Mouse (Mus musculus) erythroblast, adult 5-6 weeks (primary cell): Measurements from ENCODE around the gene Tmem9b. TPM values are rescaled to one million over a fixed set of nuclear protein-coding genes. Genes with fewer than 3 reads are reported as not detected.

ENCODE experiments used
- ATAC-seq: replicated peaks from 2 replicates; pipeline ENCODE4 v1.8.0; 2016; ENCODE audit warnings: moderate number of reproducible peaks, mild to moderate bottlenecking, moderate TSS enrichment, inconsistent platforms; ENCODE audit not compliant: poor library complexity, low FRiP score, severe bottlenecking
- total RNA-seq, 2 experiments: library from RNA; stranded (forward) in 1 of 2; stranded (reverse) in 1 of 2; fragments of 150-400 nt in 1 of 2; fragments of 200-764, 138-1000 nt in 1 of 2; gene quantifications; 2 replicates each; pipeline versions ENCODE4 v1.2.3 to v1.2.4; 2015 to 2017; ENCODE audit warnings: low replicate concordance in 2 of 2

Gene Tmem9b
- total RNA-seq (2015; ENCODE audit: low replicate concordance) (30.7 and 31.8 TPM in 2 replicates), total RNA-seq (2017; ENCODE audit: low replicate concordance) (13.0 and 18.7 TPM in 2 replicates)

DNA sequence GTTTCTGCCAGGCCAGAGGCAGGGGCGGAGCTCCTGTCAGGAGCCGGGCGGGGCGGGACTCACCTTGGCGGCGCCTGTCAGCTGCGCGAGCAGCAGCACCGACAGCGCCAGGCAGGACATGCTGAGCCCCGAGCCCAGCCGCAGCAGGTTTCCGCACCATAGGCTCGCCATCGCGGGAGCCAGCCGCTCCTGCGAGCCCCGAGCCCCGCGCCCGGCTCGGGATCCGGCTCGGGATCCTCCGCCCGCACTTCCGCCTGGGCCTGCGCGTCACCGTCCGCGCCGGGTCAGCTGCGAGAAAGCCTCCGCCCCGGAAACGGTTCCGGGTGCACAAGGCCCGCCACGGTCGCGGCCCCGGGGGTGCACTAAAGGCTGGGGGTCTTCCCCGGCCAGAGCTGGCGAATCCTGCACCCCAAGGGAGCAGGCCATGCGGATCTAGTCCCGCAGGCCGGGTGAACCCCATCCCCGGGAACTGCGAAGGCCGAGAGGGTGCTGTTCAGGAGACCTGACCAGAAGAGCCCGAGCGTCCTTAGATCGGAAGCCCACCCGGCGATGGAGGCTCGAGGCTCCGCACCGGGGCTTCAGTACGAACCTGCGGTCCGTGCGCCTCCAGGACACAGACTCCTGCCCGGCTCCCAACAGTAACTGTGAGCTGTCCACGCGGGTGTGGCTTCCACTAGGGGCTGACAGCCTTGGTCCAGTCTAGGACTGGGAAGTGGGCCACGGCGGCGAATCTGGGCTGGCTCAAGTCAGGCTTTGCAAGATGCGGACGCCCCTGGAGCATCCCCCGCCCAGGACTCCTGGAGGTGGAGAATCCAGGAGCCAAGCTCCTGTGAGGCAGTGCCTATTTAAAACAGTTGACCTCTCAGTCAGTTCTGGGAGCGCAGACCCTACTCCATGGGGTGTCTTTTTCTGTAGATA, at the start of gene Tmem9b:
Gene Tmem9b (minus strand): TSS at position 868 of the 918 bp plus-strand sequence.
- ATAC-seq = peak; percentile 88

- ATAC-seq = 0 out of 2 replicates have a peak, but pooled peaks have one; percentile 54
These were observed 48.0 kb upstream of the Tmem9b start for GRCm38 (mm10) chr7:109800626-109801025.

DNA sequence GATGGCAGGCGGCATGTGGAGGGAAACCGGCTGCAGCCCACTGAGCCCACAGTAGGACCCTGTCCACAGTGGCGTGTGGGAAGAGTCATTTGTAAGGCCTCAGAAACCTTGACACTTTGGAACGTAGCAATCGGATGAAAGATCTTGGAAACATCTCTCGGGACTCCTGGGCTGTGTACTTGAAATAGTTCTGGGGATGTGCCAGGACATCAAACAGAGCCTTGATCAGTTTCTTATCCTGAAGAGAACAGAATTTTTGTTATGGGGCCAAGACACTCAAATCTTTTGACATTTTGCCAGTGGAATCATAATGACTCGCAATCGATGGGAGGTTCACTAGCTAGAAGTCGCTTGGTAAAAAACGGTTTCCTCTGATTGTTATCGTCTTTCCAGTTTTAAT, 46.5 kb upstream of the Tmem9b start:
- no peak for ATAC-seq

DNA sequence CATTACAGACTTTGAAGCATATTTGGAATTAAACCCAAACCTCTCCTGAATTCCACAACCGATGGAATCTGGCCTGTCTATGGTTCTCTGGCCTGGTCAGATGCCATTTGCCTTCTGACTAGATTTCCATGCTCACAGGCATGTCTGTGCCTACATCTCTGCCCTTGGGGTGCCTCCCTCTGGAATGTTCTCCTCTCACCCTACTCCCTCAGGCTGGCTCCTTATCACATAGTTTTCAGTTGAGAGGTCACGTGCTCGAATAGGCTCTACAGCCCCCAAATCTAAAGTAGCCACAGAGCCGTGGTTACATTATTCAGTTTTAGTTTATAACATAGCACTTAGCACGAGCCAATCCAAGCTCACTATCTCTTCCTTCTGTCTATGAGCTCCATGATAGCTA, 42.9 kb upstream of the Tmem9b start:
- no peak for ATAC-seq

DNA sequence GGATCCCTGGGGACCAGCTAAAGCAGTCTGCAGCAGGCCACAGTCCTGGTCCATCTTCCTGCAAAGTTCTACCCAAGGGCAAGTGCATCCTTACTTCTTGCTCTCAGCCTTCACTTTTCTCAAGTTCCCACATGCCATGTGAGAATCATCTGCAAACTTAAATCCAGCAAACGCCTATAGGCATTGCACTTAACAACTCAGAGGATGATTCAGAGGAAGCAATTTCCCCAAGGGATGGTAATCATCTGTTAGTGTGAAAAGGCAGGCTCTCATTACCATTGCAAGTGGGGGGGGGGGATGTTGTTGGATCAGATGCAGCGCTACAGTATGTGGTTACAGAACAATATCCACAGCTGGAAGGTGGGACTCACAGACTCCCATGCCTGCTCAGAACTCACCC, 41.9 kb upstream of the Tmem9b start:
- ATAC-seq = no peak

DNA sequence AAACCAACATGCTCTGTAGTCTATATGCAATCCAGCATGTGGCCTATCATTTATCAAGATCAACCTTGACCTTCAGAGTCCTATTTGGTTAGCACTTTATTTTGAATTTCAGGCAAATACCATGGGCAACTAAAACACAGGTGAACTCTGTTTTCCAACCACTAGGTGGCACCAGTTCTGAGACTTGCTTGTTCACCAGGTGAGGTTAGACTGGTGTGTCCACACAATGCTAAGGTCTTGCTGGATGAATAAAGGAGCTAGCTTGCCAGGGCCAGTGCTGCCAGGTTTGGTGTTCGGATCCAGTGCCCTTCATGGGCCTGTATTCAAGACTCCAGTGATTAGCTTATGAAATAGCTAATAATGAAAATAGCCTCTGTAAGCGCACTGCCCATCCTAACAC, 40.1 kb upstream of the Tmem9b start:
- peak; percentile 86 for ATAC-seq

DNA sequence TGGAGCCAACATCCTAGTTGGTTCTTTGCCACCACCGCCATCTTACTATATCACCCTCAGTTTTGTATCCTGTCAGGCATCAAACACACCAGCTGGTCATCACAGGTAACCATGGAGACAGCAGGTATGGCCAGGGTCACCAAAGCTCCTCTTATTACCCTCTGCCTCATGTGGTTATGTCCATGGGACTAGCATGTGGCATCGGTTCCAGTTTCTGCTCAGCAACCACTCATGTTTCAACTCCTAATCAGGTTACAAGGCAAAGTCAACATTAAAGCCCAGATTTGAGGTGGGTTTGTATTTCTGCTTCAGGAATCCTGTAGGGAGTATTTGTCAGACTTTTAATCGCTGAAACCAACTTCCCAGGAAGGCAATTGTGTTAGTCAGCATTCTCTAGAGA, 38.1 kb upstream of the Tmem9b start:
- ATAC-seq = no peak

- no peak for ATAC-seq
These were observed 35.2 kb upstream of the Tmem9b start for GRCm38 (mm10) chr7:109787860-109788259.

DNA sequence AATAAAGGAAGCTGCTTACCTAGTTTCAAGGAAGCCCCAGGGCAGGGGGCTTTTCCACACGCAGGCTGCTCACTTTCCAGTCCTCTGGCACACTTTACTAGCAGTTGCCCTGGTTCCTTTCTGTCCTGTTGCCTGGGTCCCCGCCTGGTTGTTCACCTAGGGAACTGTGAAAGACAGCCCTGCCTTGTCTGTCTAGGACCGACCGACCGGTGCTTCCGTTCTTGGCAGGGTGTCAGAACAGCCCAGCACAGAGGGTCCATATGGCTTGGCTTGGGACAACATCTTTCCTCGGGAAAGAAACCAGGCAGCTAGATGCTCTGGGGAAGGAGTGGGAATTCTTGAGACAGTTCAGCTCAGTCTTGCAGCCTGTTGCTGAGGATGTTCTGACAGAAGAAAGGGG, 30.6 kb upstream of the Tmem9b start:
- no peak for ATAC-seq

GRCm38 (mm10) chr7:109781470-109782203, 29.0 kb upstream of the Tmem9b start, which contains the start of gene Nrip3:
Gene Nrip3, minus strand, starts transcription at chr7:109782025.
- peak; percentile 87 for ATAC-seq

DNA sequence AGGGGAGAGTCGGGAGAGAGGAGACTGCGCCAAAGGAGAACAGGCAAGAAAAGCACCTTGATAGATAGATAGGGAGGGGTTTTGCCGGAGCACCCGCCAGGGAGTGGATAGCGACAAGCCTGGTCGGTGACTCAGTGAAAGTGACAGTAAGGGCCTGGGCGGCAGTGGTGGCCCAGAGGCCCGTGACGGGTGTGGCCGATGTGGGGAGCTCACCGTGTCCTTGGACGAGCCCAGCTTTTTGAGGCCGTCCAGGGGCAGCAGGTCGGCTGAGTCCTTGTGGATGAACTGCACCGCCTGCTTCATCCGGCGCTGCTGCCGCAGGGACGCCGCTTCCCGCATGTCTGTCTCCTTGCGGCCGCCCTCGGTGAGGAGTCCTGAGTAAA, 28.4 kb upstream of the Tmem9b start:
- ATAC-seq = peak; percentile 91

DNA sequence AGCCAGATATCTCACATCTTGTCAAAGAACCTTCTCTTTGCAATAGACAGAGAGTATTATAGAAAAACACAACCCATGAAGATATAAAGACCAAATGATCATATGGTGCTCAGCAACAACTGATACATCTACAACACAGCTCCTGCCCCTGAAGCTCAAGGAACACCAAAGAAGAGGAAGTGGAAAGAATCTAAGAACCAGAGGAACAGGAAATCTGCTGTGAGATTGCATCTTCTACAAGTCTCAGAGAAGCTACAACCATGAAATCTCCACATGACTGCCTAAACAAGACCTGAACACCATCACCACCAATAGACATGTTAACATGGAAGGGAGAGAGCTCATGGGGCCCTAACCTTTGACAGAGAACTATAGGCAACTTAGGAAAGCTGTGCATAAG, 19.6 kb upstream of the Tmem9b start:
- ATAC-seq = no peak

DNA sequence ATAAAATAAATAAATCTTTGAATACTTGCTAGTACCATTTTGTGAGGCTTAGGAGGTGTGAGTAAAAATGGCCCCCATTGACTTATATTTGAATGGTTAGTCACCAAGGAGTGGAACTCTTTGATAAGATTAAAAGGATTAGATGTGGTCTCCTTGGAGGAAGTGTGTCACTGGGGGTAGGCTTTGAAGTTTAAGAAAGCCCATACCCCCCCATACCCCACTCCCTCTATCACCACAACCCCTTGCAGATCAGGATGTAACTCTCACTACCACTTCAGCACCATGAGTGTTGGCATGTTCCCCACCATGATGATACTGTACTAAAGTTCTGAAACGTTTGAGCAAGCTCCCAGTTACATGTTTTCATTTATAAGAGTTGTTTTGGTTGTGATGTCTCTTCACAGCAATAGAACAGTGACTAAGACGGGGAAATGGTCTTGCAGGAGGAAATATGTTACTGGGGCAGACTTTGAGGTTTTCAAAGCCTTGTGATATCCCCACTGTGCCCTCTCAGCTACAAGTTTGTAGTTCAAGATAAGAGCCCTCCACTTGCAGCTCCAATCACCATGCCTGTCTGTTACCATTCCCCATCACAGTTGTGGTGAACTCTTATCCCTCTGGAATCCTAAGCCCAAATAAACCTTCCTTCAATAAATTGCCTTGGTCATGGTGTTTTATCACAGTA, 16.2 kb upstream of the Tmem9b start:
- no peak for ATAC-seq

- ATAC-seq = peak; percentile 93
These were observed 15.1 kb upstream of the Tmem9b start for GRCm38 (mm10) chr7:109767575-109768350.

GRCm38 (mm10) chr7:109764009-109764408, 11.3 kb upstream of the Tmem9b start:
- ATAC-seq = no peak

GRCm38 (mm10) chr7:109756291-109756690, 3.6 kb upstream of the Tmem9b start:
- ATAC-seq = no peak

- ATAC-seq = no peak
These were observed 1.4 kb upstream of the Tmem9b start for GRCm38 (mm10) chr7:109754034-109754433.

- peak; percentile 60 for ATAC-seq
These were observed 1.2 kb downstream of the Tmem9b start for GRCm38 (mm10) chr7:109751427-109752007.

GRCm38 (mm10) chr7:109747747-109748146, 4.9 kb downstream of the Tmem9b start:
- ATAC-seq = no peak
